Mouse (Mus musculus) erythroblast, embryonic 14.5 days (primary cell): ENCODE data around the gene Rpn2.

ENCODE experiments used
- GATA1 ChIP-seq: IDR thresholded peaks from 2 replicates; pipeline ENCODE4 v1.6.1; 2012; ENCODE audit warnings: low read length, inconsistent platforms, mixed read lengths
- TAL1 ChIP-seq: IDR thresholded peaks from 3 replicates; pipeline ENCODE4 v1.6.1; 2012; ENCODE audit warnings: low read length, inconsistent platforms, mixed read lengths

DNA sequence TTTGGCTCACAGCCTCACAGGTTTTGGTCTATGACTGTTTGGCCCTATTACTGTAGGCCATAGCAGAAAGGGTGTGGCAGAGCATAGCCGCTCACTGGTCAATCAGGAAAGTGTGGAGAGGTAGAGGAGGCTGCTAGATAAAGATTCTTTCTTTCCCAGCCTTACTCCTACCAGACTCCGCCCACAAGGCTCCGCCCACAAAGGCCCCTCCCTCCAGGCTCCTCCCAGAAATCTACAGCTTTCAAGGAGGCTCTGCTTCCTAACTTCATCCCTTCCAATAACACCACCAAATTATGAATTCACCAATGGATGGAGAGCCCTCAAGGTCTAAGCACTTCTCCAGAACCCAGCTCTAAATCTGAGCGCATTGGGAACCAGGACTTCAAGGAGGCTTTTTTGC is 74.4 kb downstream of the Rpn2 start:
- TF ChIP-seq GATA1 (no peak), TAL1 (no peak)
